Mouse (Mus musculus) gastrocnemius, postnatal 25 days (tissue): ENCODE measurements around the gene Gm20388. TPM values are rescaled to one million over a fixed set of nuclear protein-coding genes. Genes with fewer than 3 reads are reported as not detected.

Source experiments
- DNase-seq: peaks from one replicate; pipeline ENCODE4 v3.0.0; 2022
- total RNA-seq, 2 experiments: library from RNA; stranded (reverse); gene quantifications; 1 replicate in 1 of 2; 2 replicates in 1 of 2; pipeline ENCODE4 v1.2.3; 2021

The Gm20388 gene
- total RNA-seq, 2 experiments from 2014 or later = 6.7 TPM; not detected in 1

GRCm38 (mm10) chr8:123343422-123343821 is 3432.8 kb downstream of the Gm20388 start:
- DNase-seq = no peak

GRCm38 (mm10) chr8:123345135-123345534 is 3434.5 kb downstream of the Gm20388 start:
- no peak for DNase-seq

DNA sequence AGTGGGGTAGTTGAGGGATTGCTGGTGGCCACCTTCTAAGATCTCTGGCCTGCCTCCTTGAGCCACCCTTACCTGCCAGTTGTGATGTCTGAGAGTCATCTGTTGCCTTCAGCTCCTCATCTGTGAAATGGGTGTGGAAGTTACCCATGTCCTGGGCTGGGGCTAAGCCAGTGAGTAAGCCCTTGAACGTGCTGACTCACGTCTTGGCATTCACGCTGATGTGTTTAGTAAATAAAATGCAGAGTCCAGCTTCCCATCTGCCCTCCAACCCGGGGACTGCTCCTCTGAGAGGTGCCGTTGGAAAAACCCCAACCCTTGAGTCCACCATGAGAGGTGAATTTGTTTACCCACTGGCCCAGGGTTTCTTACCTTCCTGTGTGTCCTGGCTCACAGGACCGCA is 3435.2 kb downstream of the Gm20388 start:
- DNase-seq = no peak

DNA sequence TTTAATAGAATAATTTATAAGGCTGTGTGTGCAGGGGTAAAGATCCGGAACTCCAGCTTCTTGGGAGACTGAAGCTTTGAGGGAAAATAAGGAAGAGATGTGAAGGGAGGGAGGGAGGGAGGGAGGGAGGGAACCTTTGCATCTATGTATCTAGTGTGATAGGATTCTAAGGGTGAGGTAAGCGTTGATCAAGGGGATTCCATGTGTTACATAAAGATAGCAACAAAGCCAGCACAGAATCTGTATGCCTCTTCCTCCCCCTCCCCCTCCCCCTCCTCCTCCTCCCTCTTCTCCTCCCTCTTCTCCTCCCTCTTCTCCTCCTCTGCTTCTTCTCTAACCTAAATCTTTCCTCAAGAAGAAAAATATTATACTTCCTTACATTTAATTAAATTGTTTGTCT is 3436.7 kb downstream of the Gm20388 start:
- DNase-seq = no peak

GRCm38 (mm10) chr8:123348237-123348843 is 3437.7 kb downstream of the Gm20388 start:
- DNase-seq = peak; percentile 15

DNA sequence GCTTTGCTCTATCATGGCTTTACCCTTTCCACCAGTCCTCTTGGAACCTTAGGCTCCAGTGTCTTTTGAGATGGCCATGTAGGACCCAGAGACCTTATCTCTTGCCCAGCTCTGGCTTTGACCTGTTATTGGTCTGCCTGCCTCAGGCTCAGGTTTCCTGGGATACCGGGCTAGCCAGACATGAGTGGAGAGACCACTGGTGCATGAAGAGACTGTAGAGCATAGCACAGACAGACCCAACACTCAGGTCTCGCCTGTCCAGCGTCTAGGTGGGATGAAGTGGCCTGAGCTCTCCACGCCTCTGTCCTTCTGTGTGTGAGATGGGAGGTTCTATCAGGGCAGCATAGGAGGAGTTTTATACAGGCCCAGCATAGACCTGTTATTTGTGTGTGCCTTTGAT is 3438.4 kb downstream of the Gm20388 start:
- DNase-seq = no peak

DNA sequence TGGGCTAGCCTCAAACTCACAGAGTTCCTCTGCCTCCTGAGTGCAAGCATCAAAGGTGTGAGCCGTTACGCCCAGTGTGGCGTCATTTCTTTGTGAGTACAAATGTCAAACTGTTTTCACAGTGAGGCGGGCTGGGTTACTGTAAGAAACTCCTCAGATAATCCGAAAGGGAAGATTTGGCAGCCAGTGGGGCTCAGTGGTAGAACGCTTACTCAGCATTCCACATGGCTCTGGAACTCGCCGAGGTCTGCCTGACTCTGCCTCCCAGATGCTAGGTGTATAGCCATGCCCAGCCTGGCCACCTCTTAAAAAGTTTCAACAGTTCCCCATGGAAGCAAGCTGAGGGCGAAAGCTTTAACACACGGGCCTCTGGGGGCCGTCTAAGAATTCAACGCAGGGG is 3441.5 kb downstream of the Gm20388 start:
- no peak for DNase-seq

- DNase-seq = no peak
These were observed 3442.1 kb downstream of the Gm20388 start for GRCm38 (mm10) chr8:123352786-123353185.

DNA sequence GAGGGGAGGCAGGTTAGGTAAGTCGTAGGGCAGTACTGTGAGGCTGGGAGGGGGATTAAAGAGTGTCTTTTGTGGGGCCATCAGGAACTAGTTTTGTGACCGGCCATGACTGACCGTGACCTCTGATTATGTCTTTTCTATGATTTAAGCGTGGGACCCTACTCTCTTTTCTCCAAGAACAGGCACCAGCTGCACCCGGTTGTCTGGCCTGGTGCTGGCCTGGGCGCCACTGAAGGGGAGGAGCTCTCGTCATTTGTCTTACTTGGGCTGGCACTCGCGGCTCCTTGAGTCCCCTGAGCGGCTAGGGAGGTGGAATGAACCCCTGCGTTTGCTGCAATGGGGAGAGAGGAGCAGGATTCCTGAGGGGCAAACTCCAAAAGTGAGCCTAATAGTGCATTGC is 3442.6 kb downstream of the Gm20388 start:
- DNase-seq = no peak

DNA sequence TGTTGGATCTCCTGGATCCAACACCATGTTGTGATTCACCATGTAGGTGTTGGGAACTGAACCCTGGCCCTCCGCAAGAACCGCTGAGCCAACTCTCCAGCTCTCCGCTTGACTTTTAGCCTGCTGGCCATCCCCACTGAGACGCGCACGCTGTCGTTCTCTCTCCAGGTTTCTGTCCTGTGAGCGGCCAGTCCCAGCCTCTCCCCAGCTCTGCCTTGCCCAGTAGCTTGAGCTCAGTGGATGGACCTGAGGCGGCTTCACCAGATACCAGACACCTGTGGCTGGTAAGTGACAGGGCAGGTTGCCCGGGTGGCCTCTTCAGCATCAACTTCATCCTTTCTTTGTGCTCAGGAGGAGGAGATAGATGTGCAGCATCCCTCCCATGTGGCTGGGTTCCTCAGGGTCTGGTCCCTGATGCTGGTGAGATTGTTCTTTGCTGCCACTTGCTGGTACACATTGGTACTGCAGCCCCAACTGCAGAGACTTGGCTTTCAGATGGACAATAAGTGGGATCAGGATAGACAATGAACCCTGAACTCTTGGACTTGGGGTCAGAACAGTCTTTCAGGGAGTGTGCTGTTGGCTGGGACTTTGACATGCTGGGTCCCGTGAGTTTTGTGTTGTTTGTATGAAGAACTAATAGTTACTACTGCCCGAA is 3450.6 kb downstream of the Gm20388 start:
- peak; percentile 28 for DNase-seq

DNA sequence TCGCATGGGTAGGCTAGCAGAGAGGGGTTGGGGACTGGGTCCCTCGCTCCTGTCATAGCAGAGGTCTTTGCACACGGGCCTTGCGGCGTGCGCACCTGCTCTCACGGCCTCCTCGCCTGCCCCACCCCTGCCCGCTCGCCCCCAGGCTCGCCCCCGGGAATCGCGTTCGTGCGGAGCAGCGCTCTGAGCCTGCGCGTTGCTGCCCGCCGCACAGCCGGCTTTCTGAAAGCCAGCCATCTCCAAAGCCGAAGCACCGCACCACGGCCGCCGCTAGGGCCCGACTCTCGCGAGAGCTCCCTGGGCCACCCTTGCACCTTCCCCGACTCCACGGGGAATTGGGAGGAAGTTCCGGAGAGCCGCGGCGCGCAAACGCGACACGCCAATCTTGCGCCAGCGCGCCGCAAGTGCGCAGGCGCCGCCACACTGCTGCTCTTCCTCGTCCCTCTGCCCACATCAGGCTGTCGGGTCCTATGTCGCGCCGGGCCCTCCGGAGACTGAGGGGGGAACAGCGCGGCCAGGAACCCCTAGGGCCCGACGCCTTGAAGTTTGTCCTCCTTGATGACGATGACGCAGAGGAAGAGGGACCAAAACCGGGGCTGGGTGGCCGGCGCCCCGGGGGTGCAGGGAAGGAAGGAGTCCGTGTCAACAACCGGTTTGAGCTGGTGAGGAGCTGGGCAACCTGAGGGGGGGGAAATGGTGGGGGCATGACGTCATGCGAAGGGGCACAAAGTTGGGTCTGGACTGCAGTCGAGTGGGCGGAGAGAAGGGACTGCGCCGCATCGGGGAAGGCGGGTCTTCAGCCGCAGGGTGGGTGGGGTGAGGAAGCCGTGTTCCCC is 3463.0 kb downstream of the Gm20388 start, which contains the start of gene Tcf25:
Gene Tcf25, plus strand, starts transcription at position 351 of the 836 bp plus-strand sequence.
- peak; percentile 95 for DNase-seq

DNA sequence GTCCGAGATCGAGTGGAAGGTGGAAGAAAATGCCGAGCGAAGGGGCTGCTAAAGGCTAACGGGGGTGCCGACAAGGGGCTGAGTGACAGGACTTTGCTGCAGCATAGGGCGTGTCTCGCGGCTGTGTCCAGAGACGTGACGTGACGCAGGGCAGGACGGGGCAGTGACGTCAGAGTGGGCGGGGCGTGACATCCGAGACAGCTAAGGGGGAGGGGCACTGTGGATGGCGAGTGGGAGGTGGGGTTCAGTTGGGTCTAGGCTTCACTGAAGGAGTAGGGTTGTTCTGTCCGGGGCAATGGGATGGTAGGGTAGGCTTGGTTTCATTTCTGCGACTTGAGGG is 3463.6 kb downstream of the Gm20388 start:
- DNase-seq = peak; percentile 91

GRCm38 (mm10) chr8:123375701-123376100 is 3465.1 kb downstream of the Gm20388 start:
- peak; percentile 36 for DNase-seq

DNA sequence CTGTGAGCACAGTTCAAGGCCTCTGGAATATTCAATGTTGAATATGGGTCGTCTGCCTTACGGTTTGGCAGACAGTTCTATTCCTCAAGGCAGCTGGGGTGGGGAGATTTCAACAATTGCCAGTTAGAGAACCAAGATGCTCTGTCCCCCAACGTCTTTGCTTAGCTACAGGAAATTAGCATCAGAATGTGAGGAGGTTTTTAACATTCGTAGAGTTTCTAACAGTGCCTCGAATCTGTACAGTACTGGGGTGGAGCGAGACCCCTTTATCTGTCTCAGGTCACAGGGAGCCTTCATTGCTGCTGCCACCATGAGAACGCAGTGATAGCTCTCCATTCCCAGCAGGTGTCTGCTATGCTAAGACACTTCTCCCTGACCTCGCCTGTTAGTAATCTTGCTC is 3465.5 kb downstream of the Gm20388 start:
- no peak for DNase-seq

DNA sequence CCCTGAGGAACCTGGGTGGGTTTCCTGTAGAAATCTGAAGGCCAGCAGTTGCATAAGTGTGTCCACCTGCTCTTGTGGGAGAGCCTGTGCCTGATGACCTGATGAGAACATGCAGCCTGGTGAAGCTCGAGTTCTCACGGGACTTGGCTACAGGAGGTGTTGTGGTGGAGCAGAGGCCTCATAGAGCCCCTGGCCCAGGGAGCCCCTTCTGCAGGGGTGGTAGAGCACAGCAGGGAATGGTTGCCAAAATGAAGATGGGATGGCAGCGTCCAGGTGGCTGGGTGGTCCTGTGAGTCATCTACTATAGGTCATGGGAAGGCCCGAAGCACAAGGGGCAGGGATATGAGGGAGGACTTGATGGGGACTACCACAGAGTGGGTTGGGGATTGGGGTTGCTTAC is 3471.1 kb downstream of the Gm20388 start:
- no peak for DNase-seq

GRCm38 (mm10) chr8:123382516-123382915 is 3471.9 kb downstream of the Gm20388 start:
- DNase-seq = no peak

DNA sequence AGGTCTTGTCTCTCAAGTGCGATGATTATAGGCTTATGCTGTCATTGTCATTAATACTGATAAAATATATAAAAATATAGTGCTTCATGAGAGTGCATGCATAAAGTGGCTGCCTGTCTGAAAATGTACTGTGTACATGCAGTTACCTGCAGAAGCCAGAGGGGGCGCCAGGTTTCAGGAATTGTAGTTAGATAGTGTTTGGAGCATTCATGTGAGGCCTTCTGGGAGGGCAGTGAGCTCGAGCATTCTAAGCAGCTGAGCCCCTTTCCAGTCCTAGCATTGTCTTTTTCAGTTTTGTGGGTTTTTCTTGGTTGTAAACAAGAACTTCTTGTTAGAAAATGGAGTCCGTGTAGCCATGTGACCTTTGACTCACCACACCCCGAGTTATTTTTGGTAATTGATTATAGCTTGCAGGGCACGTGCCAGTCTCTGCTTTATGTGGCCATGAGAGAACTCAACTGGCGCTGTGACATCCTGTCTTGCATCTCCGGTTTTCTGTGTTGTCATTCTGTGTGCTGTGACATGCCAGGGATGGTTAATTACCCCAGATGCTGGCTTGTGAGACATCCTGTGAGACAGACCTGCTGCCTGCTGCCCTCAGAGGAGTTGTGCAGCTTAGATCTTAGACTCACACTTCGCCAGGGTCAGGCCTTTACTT is 3474.4 kb downstream of the Gm20388 start:
- DNase-seq = no peak

GRCm38 (mm10) chr8:123387041-123387440 is 3476.4 kb downstream of the Gm20388 start:
- no peak for DNase-seq

DNA sequence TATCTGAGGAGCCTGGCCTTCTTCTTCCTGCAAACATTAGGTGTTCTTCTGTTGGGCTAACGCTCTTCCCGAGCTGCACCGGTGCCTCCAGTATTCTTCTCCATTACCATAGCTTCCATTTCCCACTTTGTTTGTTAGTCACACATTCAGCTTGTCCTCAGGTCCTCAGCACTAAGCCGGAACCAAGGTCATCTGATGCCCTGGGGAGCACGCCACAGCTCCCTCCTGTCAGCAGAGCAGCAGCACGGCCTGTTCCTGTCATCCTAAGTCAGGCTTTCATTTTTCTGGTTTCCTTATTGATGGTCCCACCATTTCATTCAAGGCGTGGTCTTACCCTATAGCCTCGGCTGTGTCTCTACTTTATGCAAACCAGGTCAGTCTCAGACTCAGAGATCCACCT is 3477.2 kb downstream of the Gm20388 start:
- no peak for DNase-seq

DNA sequence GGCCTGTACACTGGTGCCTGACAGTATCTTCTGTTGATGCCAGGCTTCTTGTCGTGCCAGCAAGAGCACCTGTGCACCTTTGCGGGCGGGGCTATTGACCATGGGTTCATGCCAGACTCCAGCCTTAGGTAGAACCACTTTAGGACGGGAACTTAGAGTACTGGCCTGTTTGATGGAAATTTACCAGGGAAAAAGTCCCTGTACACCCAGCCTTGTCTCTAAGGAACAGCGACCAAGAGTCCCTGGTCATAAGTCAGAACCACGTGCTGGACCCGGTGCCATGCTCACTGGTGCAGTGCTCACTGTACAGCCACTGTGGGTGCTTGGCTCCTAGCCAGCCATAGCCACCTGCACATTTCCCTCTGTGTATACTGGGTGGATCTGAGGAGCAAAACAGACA is 3478.4 kb downstream of the Gm20388 start:
- DNase-seq = no peak

GRCm38 (mm10) chr8:123398308-123398707 is 3487.7 kb downstream of the Gm20388 start:
- DNase-seq = no peak

DNA sequence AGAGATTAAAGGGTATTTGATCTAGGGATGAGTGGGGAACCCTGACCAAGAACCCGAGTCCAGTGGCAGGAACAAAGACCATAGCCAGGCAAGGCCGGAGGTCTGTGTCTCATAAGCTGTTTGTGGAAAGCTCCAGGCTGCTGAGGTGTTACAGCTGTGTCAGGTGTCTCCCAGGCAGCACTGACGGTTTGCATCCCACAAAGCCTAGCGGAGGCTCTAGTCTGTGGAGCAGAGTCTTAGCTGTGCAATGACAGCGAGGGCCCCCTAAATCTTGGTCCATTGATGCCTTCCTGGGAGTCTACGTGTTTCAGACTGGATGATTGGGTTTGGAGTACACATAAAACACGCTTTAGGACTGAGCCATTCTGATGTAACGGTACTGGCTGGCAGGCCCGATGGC is 3491.3 kb downstream of the Gm20388 start:
- no peak for DNase-seq
